Mouse (Mus musculus): ENCODE measurements around the gene Flg.

Flg gene

GRCm38 (mm10) chr3:93273223-93273622, at the start of gene Flg:
Gene Flg, plus strand, starts transcription at chr3:93273523.
- DNase-seq (ENCODE audit: low spot score in 2 of 2), result no peak

GRCm38 (mm10) chr3:93297542-93297941, 24.2 kb downstream of the Flg start:
- DNase-seq (ENCODE audit: low spot score in 2 of 2), result no peak

- no peak for DNase-seq (ENCODE audit: low spot score in 2 of 2)
Observed at GRCm38 (mm10) chr3:93299832-93300231, 26.5 kb downstream of the Flg start.

- no peak for DNase-seq (ENCODE audit: low spot score in 2 of 2)
Observed at GRCm38 (mm10) chr3:93301896-93302295, 28.6 kb downstream of the Flg start.

- no peak for DNase-seq (ENCODE audit: low spot score in 2 of 2)
Observed at GRCm38 (mm10) chr3:93306142-93306541, 32.8 kb downstream of the Flg start.

- no peak for DNase-seq (ENCODE audit: low spot score in 2 of 2)
Observed at GRCm38 (mm10) chr3:93311371-93311770, 38.0 kb downstream of the Flg start.

GRCm38 (mm10) chr3:93314388-93314787, 41.1 kb downstream of the Flg start:
- DNase-seq (ENCODE audit: low spot score in 2 of 2), result no peak

- DNase-seq (ENCODE audit: low spot score in 2 of 2), result no peak
Observed at GRCm38 (mm10) chr3:93319449-93319848, 46.1 kb downstream of the Flg start, which contains the start of gene Hrnr. Gene Hrnr, plus strand, starts transcription at chr3:93319749.

- no peak for DNase-seq (ENCODE audit: low spot score in 2 of 2)
Observed at GRCm38 (mm10) chr3:93337749-93338148, 64.4 kb downstream of the Flg start.

GRCm38 (mm10) chr3:93340021-93340420, 66.7 kb downstream of the Flg start:
- no peak for DNase-seq (ENCODE audit: low spot score in 2 of 2)

Measured in spleen, postnatal 10 days (tissue).